Mouse (Mus musculus): ENCODE measurements around the gene Tppp3. TPM values are rescaled to one million over a fixed set of nuclear protein-coding genes. Genes with fewer than 3 reads are reported as not detected.
A peak's percentile ranks its signal among the peaks of the same experiment; 100 is the strongest.

The Tppp3 gene
- polyA plus RNA-seq, 1 experiment from 2014 or later: 67.9 TPM

GRCm38 (mm10) chr8:105446127-105446552 lies 25.2 kb downstream of the Tppp3 start:
- TF ChIP-seq CTCF (IDR thresholded peaks at IDR 0.05; ENCODE audit: low read depth): no peak
- H3K27ac ChIP-seq (ENCODE audit: low read depth, low read length): no peak overlapping the region
- WGBS: 29% methylated on average over 4 of the region's 4 CpGs
- no peak overlapping the region for H3K4me2 ChIP-seq (replicated peaks; ENCODE audit: low read depth)
- no peaks in the 10 kb centered on the region for H3K4me1 ChIP-seq (replicated peaks; ENCODE audit: control insufficient read depth, insufficient read depth, low read length)
- no peak overlapping the region for H3K9ac ChIP-seq (ENCODE audit: low read depth, low read length)
- ATAC-seq: no peak
- no peaks in the 10 kb centered on the region; the same call in 1 of the 2 replicates for H3K27me3 ChIP-seq (replicated peaks; ENCODE audit: control insufficient read depth, insufficient read depth, low read length)
- H3K36me3 ChIP-seq (ENCODE audit: control insufficient read depth, insufficient read depth): no peaks in the 10 kb centered on the region
- H3K9me3 ChIP-seq (ENCODE audit: control insufficient read depth): no peaks in the 10 kb centered on the region
- H3K4me3 ChIP-seq (ENCODE audit: low read depth, low read length): no peak overlapping the region

- ATAC-seq: no peak
- no peak overlapping the region for H3K27ac ChIP-seq (ENCODE audit: low read depth, low read length)
- no peaks in the 10 kb centered on the region; the same call in 1 of the 2 replicates for H3K27me3 ChIP-seq (replicated peaks; ENCODE audit: control insufficient read depth, insufficient read depth, low read length)
- no peak overlapping the region for H3K4me3 ChIP-seq (ENCODE audit: low read depth, low read length)
- H3K4me2 ChIP-seq (replicated peaks; ENCODE audit: low read depth): no peak overlapping the region
- H3K9ac ChIP-seq (ENCODE audit: low read depth, low read length): no peak overlapping the region
- H3K36me3 ChIP-seq (ENCODE audit: control insufficient read depth, insufficient read depth): no peaks in the 10 kb centered on the region
- 41% methylated on average over 11 of the region's 11 CpGs for WGBS
- H3K4me1 ChIP-seq (replicated peaks; ENCODE audit: control insufficient read depth, insufficient read depth, low read length): no peaks in the 10 kb centered on the region
- H3K9me3 ChIP-seq (ENCODE audit: control insufficient read depth): no peaks in the 10 kb centered on the region
- TF ChIP-seq CTCF (IDR thresholded peaks at IDR 0.05; ENCODE audit: low read depth): no peak
These were observed 25.8 kb downstream of the Tppp3 start for GRCm38 (mm10) chr8:105445296-105446126.

DNA sequence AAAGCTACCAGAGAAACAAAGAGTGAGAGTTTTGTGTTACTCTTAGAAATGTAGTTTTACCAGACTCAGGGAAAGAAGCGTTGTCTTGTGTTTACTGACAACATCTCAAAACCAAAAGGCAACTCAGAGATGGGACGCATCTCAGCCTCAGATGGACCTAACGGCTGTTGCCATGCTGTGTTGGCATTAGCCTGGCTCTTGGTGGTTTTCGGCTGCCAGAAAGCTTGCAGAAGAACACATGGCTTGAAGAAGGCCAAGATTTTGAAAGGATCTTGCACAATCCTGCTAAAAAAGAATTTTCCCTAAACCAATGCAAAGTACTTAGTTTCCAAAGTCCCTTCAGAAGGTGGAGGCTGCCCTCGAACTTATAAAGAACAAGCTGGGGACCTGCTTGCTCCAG lies 28.7 kb downstream of the Tppp3 start:
- no peak for TF ChIP-seq CTCF (IDR thresholded peaks at IDR 0.05; ENCODE audit: low read depth)
- H3K9ac ChIP-seq (ENCODE audit: low read depth, low read length): no peak overlapping the region
- no peaks in the 10 kb centered on the region for H3K9me3 ChIP-seq (ENCODE audit: control insufficient read depth)
- H3K27me3 ChIP-seq (replicated peaks; ENCODE audit: control insufficient read depth, insufficient read depth, low read length): no peaks in the 10 kb centered on the region; the same call in 1 of the 2 replicates
- H3K4me1 ChIP-seq (replicated peaks; ENCODE audit: control insufficient read depth, insufficient read depth, low read length): no peaks in the 10 kb centered on the region
- no peak overlapping the region for H3K4me3 ChIP-seq (ENCODE audit: low read depth, low read length)
- no peak for ATAC-seq
- H3K4me2 ChIP-seq (replicated peaks; ENCODE audit: low read depth): no peak overlapping the region
- H3K27ac ChIP-seq (ENCODE audit: low read depth, low read length): no peak overlapping the region
- 89% methylated on average over 5 of the region's 5 CpGs for WGBS
- no peaks in the 10 kb centered on the region for H3K36me3 ChIP-seq (ENCODE audit: control insufficient read depth, insufficient read depth)

- Histone ChIP-seq H3K4me2 (replicated peaks; ENCODE audit: low read depth) (no peak overlapping the region), H3K27me3 (replicated peaks; ENCODE audit: control insufficient read depth, insufficient read depth, low read length) (no peaks in the 10 kb centered on the region; the same call in 1 of the 2 replicates), H3K9ac (ENCODE audit: low read depth, low read length) (no peak overlapping the region), H3K36me3 (ENCODE audit: control insufficient read depth, insufficient read depth) (no peaks in the 10 kb centered on the region), H3K27ac (ENCODE audit: low read depth, low read length) (no peak overlapping the region), H3K4me3 (ENCODE audit: low read depth, low read length) (no peak overlapping the region), H3K9me3 (ENCODE audit: control insufficient read depth) (no peaks in the 10 kb centered on the region), H3K4me1 (replicated peaks; ENCODE audit: control insufficient read depth, insufficient read depth, low read length) (no peaks in the 10 kb centered on the region)
- ATAC-seq: no peak
- TF ChIP-seq CTCF (IDR thresholded peaks at IDR 0.05; ENCODE audit: low read depth): peak; percentile 70
- 10% methylated on average over 6 of the region's 6 CpGs for WGBS
These were observed 29.9 kb downstream of the Tppp3 start for GRCm38 (mm10) chr8:105441433-105441832.

DNA sequence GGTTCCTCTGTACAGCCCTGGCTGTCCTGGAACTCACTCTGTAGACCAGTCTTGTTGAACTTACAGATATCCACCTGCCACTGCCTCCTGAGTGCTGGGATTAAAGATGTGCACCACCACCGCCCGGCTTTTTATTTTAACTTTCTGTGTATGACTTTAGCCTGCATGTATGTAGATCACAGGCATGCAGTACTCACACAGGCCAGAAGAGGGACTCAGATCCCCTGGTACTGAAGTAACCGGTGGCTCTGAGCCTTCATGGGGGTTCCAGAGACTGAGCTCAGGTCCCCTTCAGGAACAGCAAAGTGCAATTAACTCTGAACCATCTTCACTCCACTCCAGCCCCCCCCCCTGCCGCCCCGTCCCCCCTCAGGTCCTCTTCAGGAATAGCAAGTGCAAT lies 32.5 kb downstream of the Tppp3 start:
- H3K27ac ChIP-seq (ENCODE audit: low read depth, low read length): no peak overlapping the region
- WGBS: 49% methylated on average over 5 of the region's 5 CpGs
- H3K4me3 ChIP-seq (ENCODE audit: low read depth, low read length): no peak overlapping the region
- no peaks in the 10 kb centered on the region; the same call in 1 of the 2 replicates for H3K27me3 ChIP-seq (replicated peaks; ENCODE audit: control insufficient read depth, insufficient read depth, low read length)
- peak; percentile 63 for TF ChIP-seq CTCF (IDR thresholded peaks at IDR 0.05; ENCODE audit: low read depth)
- no peaks in the 10 kb centered on the region for H3K36me3 ChIP-seq (ENCODE audit: control insufficient read depth, insufficient read depth)
- H3K4me2 ChIP-seq (replicated peaks; ENCODE audit: low read depth): no peak overlapping the region
- no peak for ATAC-seq
- no peaks in the 10 kb centered on the region for H3K9me3 ChIP-seq (ENCODE audit: control insufficient read depth)
- H3K9ac ChIP-seq (ENCODE audit: low read depth, low read length): no peak overlapping the region
- no peaks in the 10 kb centered on the region for H3K4me1 ChIP-seq (replicated peaks; ENCODE audit: control insufficient read depth, insufficient read depth, low read length)

DNA sequence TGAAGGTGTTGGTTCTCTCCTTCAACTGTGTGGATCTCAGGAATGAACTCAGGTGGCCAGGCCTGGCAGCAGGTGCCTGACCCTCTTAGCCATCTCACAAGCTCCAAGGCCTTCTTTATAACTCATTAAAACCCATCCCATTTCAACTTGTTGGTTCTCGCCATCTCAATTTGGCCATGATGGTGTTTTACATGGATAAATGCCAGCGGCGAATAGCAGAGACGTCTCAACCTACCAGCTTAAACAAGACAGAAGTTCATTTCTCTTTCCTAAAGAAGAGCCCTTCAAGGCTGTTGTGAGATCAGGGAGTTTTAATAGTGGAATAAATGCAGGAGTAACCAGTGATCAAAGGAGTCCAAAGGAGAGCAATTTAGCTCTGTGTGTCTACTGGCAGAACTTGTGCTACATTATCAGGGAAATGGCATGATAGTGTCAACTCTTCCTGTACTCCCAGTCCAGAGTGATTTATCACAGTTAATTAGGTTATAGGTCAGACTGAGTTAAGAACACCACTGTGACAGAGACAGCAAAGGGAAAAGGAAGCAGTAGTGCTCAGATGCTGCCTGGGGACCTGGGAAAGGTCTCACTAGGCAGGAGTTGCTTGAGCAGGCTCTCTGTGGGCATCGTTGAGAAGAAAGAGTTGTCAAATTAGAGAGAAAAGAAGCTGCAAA lies 34.1 kb downstream of the Tppp3 start:
- no peaks in the 10 kb centered on the region for H3K9me3 ChIP-seq (ENCODE audit: control insufficient read depth)
- ATAC-seq: peak; percentile 66
- no peak overlapping the region for H3K9ac ChIP-seq (ENCODE audit: low read depth, low read length)
- H3K27me3 ChIP-seq (replicated peaks; ENCODE audit: control insufficient read depth, insufficient read depth, low read length): no peaks in the 10 kb centered on the region
- TF ChIP-seq CTCF (IDR thresholded peaks at IDR 0.05; ENCODE audit: low read depth): no peak
- H3K4me1 ChIP-seq (replicated peaks; ENCODE audit: control insufficient read depth, insufficient read depth, low read length): no peaks in the 10 kb centered on the region
- H3K4me3 ChIP-seq (ENCODE audit: low read depth, low read length): no peak overlapping the region
- H3K4me2 ChIP-seq (replicated peaks; ENCODE audit: low read depth): no peak overlapping the region
- WGBS: 78% methylated on average over 5 of the region's 5 CpGs
- H3K27ac ChIP-seq (ENCODE audit: low read depth, low read length): no peak overlapping the region
- no peaks in the 10 kb centered on the region for H3K36me3 ChIP-seq (ENCODE audit: control insufficient read depth, insufficient read depth)

All from intestine, postnatal 0 days (tissue).